Mouse (Mus musculus) heart, postnatal 0 days (tissue): ENCODE results near the gene Gm36245.

Experiments used
- CTCF ChIP-seq: IDR thresholded peaks from 2 replicates; pipeline ENCODE4 v1.5.1; 2016; ENCODE audit warnings: antibody characterized with exemption, control low read depth, low read depth
- EP300 ChIP-seq: IDR thresholded peaks from 2 replicates; pipeline ENCODE4 v1.6.1; 2016; ENCODE audit warnings: antibody characterized with exemption, low read depth

DNA sequence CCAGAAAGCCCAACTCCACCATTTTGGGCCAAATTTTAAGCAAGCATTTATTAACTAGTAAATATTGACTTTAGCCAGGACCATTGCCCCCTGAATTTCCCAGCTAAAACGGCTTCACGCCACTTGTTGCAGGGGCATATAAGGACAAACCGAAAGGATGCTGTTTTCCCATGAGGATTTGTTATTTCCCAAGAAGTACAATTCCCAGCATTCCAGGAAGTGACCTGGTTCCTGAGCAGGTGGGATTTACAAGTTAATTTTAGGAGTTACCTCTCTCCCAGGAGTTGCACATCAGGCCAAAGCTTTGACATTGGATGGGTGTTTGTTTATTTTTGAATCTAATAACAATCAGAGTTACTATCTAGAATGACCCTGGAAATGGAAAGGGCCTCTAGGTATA is 7.0 kb downstream of the Gm36245 start:
- TF ChIP-seq CTCF (no peak), EP300 (no peak)
